ENCODE assay signal across 9 mouse cellular contexts in genomic region chr4:46345056-46345772, GRCm38 (mm10). TPM values are rescaled to one million over a fixed set of nuclear protein-coding genes. Genes with fewer than 3 reads are reported as not detected.
DNase-seq lines count a peak whose midpoint lies in the region; ATAC-seq and TF ChIP-seq lines count a peak whose summit lies in the region.
"Had no signal": no experiment of that assay in that cellular context is flagged by ENCODE, and none has a peak within 500 bp of the region (broad histone marks: within the 10 kb centered on the region; RNA-seq: fewer than 3 reads in every experiment).

No protein-coding gene starts in this region.

- H3K9ac ChIP-seq in lung, embryonic 14.5 days: no peak overlapping the region
- H3K9ac ChIP-seq in embryonic facial prominence, embryonic 11.5 days (replicated peaks; ENCODE audit: low read length): no peak overlapping the region
- no peak overlapping the region for H3K9ac ChIP-seq in intestine, postnatal 0 days (ENCODE audit: low read depth, low read length)
- no peak overlapping the region for H3K9ac ChIP-seq in neural tube, embryonic 14.5 days (replicated peaks; ENCODE audit: low read depth, low read length)
- H3K9ac ChIP-seq: liver, embryonic 14.5 days had no signal

- DNase-seq in lung, embryonic 14.5 days: no peak
- no peak for DNase-seq in lung, postnatal 10 days
- peak; percentile 39 for DNase-seq in embryonic facial prominence, embryonic 11.5 days (ENCODE audit: low spot score)
- no peak for DNase-seq in layer of hippocampus, postnatal 36 days
- no peak for DNase-seq in gastrocnemius, postnatal 25 days
- DNase-seq in spleen, postnatal 10 days (ENCODE audit: low spot score in 2 of 2): no peak

- H3K4me1 ChIP-seq in lung, embryonic 14.5 days (ENCODE audit: insufficient read depth): no peaks in the 10 kb centered on the region
- peaks cover 2% of the 10 kb centered on the region; the same call in 1 of the 2 replicates for H3K4me1 ChIP-seq in embryonic facial prominence, embryonic 11.5 days (ENCODE audit: control insufficient read depth, insufficient read depth, low read length)
- H3K4me1 ChIP-seq in intestine, postnatal 0 days (replicated peaks; ENCODE audit: control insufficient read depth, insufficient read depth, low read length): no peaks in the 10 kb centered on the region
- H3K4me1 ChIP-seq in neural tube, embryonic 14.5 days (ENCODE audit: control insufficient read depth, insufficient read depth, low read length): no peaks in the 10 kb centered on the region

- H3K4me2 ChIP-seq in lung, embryonic 14.5 days: peak overlapping the region; percentile 56; the same call in 1 of the 2 replicates
- no peak overlapping the region for H3K4me2 ChIP-seq in embryonic facial prominence, embryonic 11.5 days (ENCODE audit: low read depth, low read length)
- peak overlapping the region; percentile 62 for H3K4me2 ChIP-seq in intestine, postnatal 0 days (replicated peaks; ENCODE audit: low read depth)
- no peak overlapping the region; the same call in 1 of the 2 replicates for H3K4me2 ChIP-seq in neural tube, embryonic 14.5 days (ENCODE audit: low read depth, low read length)

- no peak for TF ChIP-seq CTCF in lung, embryonic 14.5 days (IDR thresholded peaks at IDR 0.05; ENCODE audit: low read depth)
- TF ChIP-seq CTCF in intestine, postnatal 0 days (IDR thresholded peaks at IDR 0.05; ENCODE audit: low read depth): no peak

- no peaks in the 10 kb centered on the region for H3K36me3 ChIP-seq in lung, embryonic 14.5 days (ENCODE audit: insufficient read depth)
- H3K36me3 ChIP-seq in embryonic facial prominence, embryonic 11.5 days (replicated peaks; ENCODE audit: control insufficient read depth, insufficient read depth, low read depth, low read length): no peaks in the 10 kb centered on the region
- no peaks in the 10 kb centered on the region for H3K36me3 ChIP-seq in intestine, postnatal 0 days (ENCODE audit: control insufficient read depth, insufficient read depth)
- no peaks in the 10 kb centered on the region for H3K36me3 ChIP-seq in neural tube, embryonic 14.5 days (ENCODE audit: control insufficient read depth, insufficient read depth, low read length)

- H3K27ac ChIP-seq in lung, embryonic 14.5 days (ENCODE audit: low read depth): no peak overlapping the region
- no peak overlapping the region for H3K27ac ChIP-seq in embryonic facial prominence, embryonic 11.5 days (replicated peaks; ENCODE audit: low read depth, low read length)
- no peak overlapping the region for H3K27ac ChIP-seq in intestine, postnatal 0 days (ENCODE audit: low read depth, low read length)
- H3K27ac ChIP-seq in neural tube, embryonic 14.5 days (ENCODE audit: low read depth, low read length): no peak overlapping the region
- H3K27ac ChIP-seq: liver, embryonic 14.5 days had no signal

- H3K4me3 ChIP-seq in lung, embryonic 14.5 days (ENCODE audit: low read depth, low read length): peak overlapping the region; percentile 35
- H3K4me3 ChIP-seq in embryonic facial prominence, embryonic 11.5 days (ENCODE audit: low read depth, low read length): peak overlapping the region; percentile 29
- peak overlapping the region; percentile 45 for H3K4me3 ChIP-seq in intestine, postnatal 0 days (ENCODE audit: low read depth, low read length)
- H3K4me3 ChIP-seq in neural tube, embryonic 14.5 days (ENCODE audit: low read depth, low read length): peak overlapping the region; percentile 29; the same call in 1 of the 2 replicates

- ATAC-seq in lung, embryonic 14.5 days (ENCODE audit: insufficient read depth): no peak
- no peak for ATAC-seq in embryonic facial prominence, embryonic 11.5 days (replicated peaks; ENCODE audit: insufficient number of reproducible peaks, low FRiP score, low TSS enrichment, low read depth)
- no peak for ATAC-seq in intestine, postnatal 0 days
- ATAC-seq in neural tube, embryonic 14.5 days (ENCODE audit: low read depth): no peak

- H3K9me3 ChIP-seq in lung, embryonic 14.5 days (ENCODE audit: low read depth, low read length): no peaks in the 10 kb centered on the region
- H3K9me3 ChIP-seq in embryonic facial prominence, embryonic 11.5 days (replicated peaks; ENCODE audit: control insufficient read depth, low read length): no peaks in the 10 kb centered on the region
- H3K9me3 ChIP-seq in intestine, postnatal 0 days (ENCODE audit: control insufficient read depth): no peaks in the 10 kb centered on the region
- no peaks in the 10 kb centered on the region for H3K9me3 ChIP-seq in neural tube, embryonic 14.5 days (ENCODE audit: control insufficient read depth, low read length)

- 2% methylated on average over 66 of the region's 67 CpGs for WGBS in lung, embryonic 14.5 days
- 2% methylated on average over 64 of the region's 67 CpGs for WGBS in embryonic facial prominence, embryonic 11.5 days
- 4% methylated on average over 65 of the region's 67 CpGs for WGBS in intestine, postnatal 0 days
- 2% methylated on average over 66 of the region's 67 CpGs for WGBS in neural tube, embryonic 14.5 days

- peaks cover 100% of the 10 kb centered on the region for H3K27me3 ChIP-seq in lung, embryonic 14.5 days (ENCODE audit: insufficient read depth, low read length)
- peaks cover 77% of the 10 kb centered on the region for H3K27me3 ChIP-seq in embryonic facial prominence, embryonic 11.5 days (ENCODE audit: control insufficient read depth, insufficient read depth, low read length)
- H3K27me3 ChIP-seq in intestine, postnatal 0 days (replicated peaks; ENCODE audit: control insufficient read depth, insufficient read depth, low read length): peaks cover 99% of the 10 kb centered on the region
- H3K27me3 ChIP-seq in neural tube, embryonic 14.5 days (ENCODE audit: control insufficient read depth, insufficient read depth, low read length): peaks cover 73% of the 10 kb centered on the region

RNA-seq across cellular contexts. Expression of gene Foxe1, which starts 1.8 kb away (rescaled TPM):
- not detected in 2 replicates for polyA plus RNA-seq in lung, embryonic 14.5 days (2014; fragmentation: Nextera tagmentation; extraction: Ambion mirVana)
- polyA plus RNA-seq in embryonic facial prominence, embryonic 11.5 days (2014; fragmentation: Nextera tagmentation; extraction: Ambion mirVana): 1.4 and 1.5 TPM in 2 replicates
- polyA plus RNA-seq in intestine, postnatal 0 days (2015; fragmentation: Nextera tagmentation; extraction: Ambion mirVana): not detected in 2 replicates
- not detected in 2 replicates for polyA plus RNA-seq in neural tube, embryonic 14.5 days (2014; fragmentation: Nextera tagmentation; extraction: Ambion mirVana)
- total RNA-seq in layer of hippocampus, postnatal 36 days (2021): not detected
- not detected for total RNA-seq in gastrocnemius, postnatal 25 days (2021)

RNA-seq across cellular contexts. Expression of gene Trmo, which starts 44.0 kb away (rescaled TPM):
- polyA plus RNA-seq in lung, embryonic 14.5 days (2014; fragmentation: Nextera tagmentation; extraction: Ambion mirVana): 9.2 and 9.4 TPM in 2 replicates
- polyA plus RNA-seq in embryonic facial prominence, embryonic 11.5 days (2014; fragmentation: Nextera tagmentation; extraction: Ambion mirVana): 11.8 and 12.3 TPM in 2 replicates
- polyA plus RNA-seq in intestine, postnatal 0 days (2015; fragmentation: Nextera tagmentation; extraction: Ambion mirVana): 5.9 and 7.0 TPM in 2 replicates
- polyA plus RNA-seq in neural tube, embryonic 14.5 days (2014; fragmentation: Nextera tagmentation; extraction: Ambion mirVana): 9.7 and 10.0 TPM in 2 replicates
- 1 to 10 TPM; 4.5 to 5.0 TPM for total RNA-seq in layer of hippocampus, postnatal 36 days (2021)
- 1 to 10 TPM; 2.9 to 3.1 TPM for total RNA-seq in gastrocnemius, postnatal 25 days (2021)

Comparison
In these comparisons a context has a peak if more than half of its experiments do, and no peak if none do; other contexts are left out.
1. H3K4me2 ChIP-seq: peak in lung, embryonic 14.5 days (single experiment) and intestine, postnatal 0 days (single experiment); none in embryonic facial prominence, embryonic 11.5 days (single experiment) and neural tube, embryonic 14.5 days (single experiment).
2. Peak in every context shown above with its lines, with median percentiles within 50 percentile points of each other: H3K4me3 ChIP-seq.